Mouse (Mus musculus): ENCODE measurements around the gene Ulk3.

The Ulk3 gene

DNA sequence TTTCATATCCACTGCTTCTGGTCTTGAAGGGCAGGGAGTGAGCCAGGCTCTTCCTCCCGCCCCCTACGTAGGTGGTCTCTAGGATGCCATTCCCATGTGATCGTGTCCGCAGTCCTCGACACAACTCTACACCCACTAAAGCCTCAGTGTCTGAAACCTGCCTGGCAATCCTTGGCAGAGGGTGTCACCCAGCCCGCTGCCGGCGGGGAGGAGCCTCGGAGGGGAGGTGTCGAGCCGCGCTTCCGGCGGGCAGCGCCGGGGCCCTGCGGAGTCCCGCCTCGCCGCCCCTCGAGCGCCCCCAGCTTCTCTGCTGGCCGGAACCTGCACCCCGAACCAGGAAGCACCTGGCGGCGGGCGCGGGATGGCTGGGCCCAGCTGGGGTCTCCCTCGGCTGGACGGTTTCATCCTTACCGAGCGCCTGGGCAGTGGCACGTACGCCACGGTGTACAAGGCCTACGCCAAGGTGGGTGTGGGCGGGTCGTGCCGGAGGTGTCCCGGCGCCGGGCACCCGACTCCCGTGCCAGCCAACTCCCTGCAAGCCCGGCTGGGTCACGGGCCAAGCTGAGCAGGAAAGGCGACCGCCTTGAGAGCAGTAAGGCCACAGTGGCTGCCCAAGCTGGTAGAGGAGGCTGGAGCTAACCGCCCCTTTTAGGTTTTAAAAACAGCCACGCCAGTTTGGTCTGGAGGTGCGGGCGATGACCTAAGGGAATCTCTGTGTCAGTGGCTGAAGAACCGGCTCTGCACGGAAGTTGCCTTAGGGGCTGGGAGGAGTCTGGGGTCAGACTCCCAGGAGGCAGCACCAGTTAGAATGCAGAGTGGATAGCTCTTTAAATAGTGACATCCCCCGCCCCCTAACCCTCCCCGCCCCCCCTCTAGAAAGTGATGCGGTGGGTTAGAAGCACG is at the start of gene Ulk3:
Gene Ulk3 (plus strand): TSS at position 229 of the 903 bp plus-strand sequence.
- in situ Hi-C loops (cut with MboI, MseI): no loop called here

DNA sequence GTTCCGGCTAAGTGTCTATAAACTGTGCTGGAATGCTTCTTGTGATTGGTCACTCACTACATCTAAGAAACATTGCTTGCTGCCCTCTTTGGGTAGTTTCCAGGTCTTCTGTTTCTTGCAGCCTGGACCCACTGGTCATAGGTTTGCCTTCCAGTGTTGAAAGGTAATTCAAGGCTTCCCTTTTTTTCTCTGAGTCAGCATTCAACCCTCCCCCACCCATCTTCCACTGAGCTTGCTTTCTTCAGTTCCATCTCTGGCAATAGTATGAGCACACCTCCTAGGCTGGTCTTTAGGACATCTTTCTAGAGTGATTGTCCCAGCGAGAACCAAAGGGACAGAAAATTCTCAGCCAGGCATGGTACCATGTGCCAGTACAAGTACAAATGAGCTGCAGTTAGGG is 49.7 kb upstream of the Ulk3 start:
- in situ Hi-C loops (cut with MboI, MseI): no loop called here

DNA sequence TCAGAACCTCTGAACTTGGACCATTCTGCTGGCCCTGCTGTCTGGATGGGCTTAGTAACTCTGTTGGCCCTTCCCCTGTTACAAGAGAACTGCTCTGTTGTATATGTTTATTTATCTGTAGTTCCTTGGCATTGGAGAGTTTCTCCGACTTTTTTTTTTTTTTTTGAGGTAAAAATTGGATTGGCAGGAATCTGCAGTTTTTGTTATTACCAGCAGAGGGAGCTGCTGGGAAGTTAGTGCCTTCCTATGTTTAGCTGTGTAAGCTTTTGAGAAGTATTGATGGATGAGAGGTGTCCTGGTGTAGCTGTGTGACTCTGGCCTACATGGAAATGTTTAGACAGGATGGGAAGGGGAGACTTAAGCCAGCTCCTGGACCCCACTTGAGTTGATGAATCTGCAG is 47.9 kb upstream of the Ulk3 start:
- in situ Hi-C loops (cut with MboI, MseI): loop anchor here (5.0 kb wide), 1 partner anchor 101 kb away; no protein-coding TSS in a partner anchor

DNA sequence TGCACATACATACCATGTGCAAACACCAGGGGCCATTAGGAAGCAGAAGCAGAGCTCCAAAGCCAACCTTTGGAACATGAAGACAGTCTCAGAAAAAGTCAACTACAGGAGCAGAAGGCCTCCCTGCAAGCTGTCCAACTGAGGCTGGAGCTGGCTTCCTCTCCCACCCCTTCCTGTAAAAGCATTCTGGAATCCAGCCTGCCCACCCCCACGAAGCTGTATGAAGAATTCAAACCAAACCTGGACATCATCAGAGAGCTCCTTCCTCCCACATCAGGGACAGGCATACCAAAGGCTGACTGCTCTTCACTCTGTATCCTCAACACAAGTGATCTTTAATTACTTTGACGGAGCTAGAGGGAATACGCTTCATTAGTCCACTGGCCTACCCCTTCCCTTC is 45.3 kb upstream of the Ulk3 start:
- in situ Hi-C loops (cut with MboI, MseI): loop anchor here (5.0 kb wide), 1 partner anchor 98 kb away; no protein-coding TSS in a partner anchor

DNA sequence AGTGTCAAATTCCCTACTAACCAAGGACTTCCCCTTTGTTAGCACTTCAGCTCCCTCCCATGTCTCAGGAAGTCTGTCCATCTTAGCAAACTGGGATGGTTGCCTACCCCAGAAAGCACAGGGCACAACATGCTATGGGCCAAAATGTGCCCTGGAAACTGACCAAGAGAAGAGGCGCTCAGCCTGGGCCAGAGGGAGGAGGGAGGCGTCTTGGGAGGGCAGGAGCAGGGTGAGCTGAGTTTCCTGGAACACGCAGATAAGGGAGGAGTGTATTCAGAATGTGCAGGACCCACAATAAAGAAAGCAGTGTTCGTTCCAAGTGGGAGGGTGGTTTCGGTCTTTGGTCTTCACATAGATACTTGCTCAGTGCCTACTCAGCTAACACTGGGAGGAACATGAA is 42.0 kb upstream of the Ulk3 start:
- in situ Hi-C loops (cut with MboI, MseI): no loop called here

DNA sequence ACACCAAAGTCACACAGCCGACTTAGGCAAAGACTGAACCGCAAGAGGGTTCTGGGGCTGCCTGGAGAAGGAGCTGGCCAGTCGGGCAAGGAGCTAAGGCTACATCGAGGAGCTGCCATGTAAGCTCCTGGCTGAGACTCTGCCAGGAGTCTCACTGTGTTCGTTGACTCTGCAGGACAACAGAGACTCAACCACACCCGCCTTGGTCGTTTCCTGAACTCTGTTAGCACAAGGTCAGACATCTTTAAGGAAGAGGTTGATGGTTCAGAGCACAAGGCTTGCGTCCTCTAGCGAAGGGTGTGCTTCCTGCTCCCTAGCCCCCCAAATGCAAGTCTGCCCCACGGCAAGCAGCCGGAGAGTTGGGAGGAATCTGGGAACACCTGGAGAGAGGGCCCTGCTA is 41.4 kb upstream of the Ulk3 start:
- in situ Hi-C loops (cut with MboI, MseI): no loop called here

DNA sequence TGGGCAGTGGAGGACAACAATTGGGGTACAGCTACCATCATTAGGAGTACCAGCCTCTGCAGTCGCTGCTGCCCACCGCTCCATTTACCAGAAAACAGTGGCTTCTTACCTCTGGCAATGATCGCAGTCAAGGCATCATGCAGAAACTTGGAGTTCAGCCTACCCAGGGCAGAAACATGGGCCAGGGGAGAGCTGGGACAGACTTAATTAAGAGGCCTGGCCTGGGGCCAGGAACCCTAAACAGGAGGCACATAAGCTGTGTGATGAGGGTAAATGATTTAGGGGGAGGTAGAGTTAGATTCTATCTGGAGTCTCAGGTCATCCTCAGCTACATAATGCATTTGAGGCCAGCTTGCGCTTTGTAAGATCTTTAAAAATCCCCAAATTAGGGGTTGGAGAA is 40.1 kb upstream of the Ulk3 start:
- in situ Hi-C loops (cut with MboI, MseI): no loop called here

DNA sequence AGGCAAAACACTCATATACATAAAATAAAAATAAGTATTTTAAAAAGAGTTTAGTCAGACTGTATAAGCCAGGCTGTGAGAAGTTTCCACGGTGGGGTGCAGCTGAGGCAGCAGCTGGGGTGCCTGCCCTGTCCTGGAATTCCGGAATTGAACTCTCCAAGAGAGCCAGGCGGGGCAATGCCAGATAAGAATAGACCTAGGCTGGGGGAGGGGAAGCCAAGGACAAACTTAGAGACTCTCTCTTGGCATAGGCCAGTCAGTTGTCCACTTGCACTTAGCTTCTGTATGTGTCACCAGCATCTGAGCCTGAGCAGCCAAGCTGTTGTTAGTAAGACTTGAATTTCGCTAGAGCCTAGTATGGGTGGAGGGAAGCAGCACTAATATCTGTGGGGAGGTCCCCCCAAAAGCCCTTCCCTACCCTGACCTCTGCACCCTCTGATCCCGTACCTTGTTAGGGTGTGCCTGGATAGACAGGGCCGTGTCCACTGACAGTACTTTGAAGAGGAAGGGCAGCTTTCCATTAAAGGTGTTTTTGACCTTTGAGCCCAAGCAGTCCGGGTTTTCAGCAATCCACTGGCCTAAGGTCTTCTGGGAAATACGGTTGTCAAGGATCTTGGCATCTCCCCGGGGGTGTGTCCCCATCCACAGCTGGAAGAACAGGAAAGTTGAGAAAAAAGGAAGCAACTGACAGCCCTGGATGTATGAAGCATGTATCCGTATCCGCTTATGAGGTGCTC is 39.0 kb upstream of the Ulk3 start:
- in situ Hi-C loops (cut with MboI, MseI): no loop called here

DNA sequence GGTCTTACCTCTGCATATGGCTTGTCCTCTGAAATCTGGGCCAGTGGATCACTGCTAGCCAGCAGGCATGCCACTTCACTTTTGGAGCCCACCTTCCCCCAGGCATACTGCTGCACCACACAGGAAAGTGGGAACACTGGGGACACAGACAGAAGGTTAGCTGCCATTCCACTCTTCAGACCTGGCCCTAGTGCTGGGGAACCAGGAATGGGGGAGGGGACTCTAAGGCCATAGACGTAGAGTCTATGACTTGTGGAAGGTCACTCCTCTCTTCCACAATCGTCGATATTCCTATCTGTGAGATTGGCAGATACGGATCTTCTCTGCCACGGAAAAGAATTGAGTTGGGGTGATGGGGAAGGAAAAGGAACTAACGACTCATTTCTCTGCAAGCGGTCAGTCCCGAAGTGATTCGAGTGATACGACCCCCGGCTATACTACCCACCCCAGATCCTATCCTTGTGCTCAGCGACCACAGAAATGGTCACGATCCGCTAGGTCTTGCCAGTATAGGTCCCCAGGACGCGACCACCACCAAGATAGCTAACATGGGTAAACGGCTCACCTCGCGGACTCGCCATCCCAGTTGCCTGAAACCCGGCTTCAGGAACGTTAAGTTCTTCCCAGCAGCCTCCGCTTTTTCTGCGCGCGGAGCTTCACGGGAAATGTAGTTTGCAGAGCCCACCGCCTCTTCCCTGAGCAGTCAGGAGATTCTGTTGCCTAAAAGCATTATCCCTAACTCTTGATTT is 36.9 kb upstream of the Ulk3 start, which contains the start of gene Mpi:
Gene Mpi (minus strand): TSS at position 625 of the 749 bp plus-strand sequence.
- in situ Hi-C loops (cut with MboI, MseI): no loop called here

DNA sequence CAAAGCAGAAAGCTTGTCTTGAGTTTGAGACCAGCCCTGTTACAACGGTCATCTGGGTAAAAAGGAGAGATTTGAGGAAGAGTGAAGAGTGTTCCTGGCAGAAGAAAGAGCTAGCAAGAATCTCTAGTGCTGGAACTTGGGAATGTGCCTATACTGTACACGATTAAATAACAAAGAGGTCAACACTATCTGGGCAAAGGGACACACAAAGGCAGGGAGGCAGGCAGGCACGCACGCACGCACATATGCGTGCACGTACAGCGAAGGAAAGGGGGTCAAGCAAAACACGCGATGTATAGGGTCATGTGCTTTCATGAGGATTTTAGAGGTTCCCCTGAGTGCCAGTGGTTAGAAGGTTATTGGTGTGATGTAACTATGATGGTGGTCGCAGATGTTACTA is 36.1 kb upstream of the Ulk3 start:
- in situ Hi-C loops (cut with MboI, MseI): no loop called here

DNA sequence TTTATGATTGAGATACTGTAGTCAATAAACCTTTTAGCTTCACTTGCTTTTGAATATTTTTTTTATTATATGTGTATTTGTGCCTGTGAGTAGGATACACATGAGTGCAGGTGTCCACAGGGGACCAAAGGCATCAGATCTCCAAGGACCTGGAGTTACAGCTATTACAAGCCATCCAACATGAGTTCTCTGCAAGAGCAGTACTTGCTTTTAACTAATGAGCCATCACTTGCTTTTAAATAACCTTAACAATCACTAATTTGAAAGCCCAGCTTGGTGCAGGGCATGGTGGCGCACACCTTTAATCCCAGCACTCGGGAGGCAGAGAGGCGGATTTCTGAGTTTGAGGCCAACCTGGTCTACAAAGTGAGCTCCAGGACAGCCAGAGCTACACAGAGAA is 34.5 kb upstream of the Ulk3 start:
- in situ Hi-C loops (cut with MboI, MseI): no loop called here

DNA sequence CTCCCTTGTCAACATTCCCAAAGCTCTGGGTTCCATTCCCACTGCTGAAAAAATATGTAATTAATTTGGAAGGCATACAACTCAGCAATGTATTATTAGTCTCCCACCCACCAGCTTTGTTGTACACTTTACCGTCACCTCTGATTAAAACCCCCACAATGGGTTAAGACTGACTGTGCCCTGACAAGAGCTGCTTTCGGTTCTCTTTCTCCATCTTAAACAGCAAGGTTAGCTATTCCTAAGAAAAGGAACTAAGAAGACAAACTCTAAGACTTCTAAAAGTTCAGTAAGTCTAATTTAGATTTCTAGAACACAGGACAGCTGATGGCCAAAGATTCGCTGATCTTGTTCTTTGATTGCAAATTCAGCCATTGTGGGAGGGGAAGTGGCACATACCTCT is 32.0 kb upstream of the Ulk3 start:
- in situ Hi-C loops (cut with MboI, MseI): no loop called here

DNA sequence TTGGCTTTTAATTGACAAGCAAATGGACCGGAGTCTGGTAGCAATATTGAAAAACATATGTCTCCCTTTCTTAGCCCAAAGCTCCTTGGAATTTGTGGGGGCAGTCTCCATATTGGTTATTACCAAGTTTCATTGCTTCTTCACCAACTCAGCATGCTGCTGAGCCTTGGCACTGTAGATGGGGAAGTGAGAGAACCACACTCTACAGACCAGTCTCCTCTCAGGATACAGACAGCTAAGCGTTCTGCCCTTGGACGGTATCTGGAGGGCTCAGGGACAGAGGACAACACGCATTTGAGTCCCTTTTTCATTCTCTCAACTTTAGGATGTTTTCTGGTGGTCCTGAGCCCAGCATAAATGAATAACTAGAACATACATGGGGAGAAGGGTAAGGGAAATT is 30.6 kb upstream of the Ulk3 start:
- in situ Hi-C loops (cut with MboI, MseI): no loop called here

DNA sequence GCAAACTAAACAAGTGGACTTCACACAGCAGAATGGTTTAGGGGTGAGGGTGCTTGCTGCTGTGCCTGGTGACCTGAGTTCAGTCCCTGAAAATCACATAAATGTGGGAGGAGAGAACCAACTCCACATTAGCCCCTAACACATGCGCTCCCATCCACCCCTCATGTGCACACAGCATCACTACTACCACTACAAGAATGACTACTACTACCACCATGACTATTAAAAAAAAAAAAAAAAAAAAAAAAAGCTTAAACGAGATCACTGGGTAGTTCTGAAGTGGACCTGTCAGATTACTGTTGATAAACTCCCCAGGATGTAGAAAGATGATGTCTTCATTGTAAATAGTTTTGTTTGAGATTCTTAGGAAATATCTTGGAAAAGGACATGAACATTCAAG is 29.7 kb upstream of the Ulk3 start:
- in situ Hi-C loops (cut with MboI, MseI): no loop called here

DNA sequence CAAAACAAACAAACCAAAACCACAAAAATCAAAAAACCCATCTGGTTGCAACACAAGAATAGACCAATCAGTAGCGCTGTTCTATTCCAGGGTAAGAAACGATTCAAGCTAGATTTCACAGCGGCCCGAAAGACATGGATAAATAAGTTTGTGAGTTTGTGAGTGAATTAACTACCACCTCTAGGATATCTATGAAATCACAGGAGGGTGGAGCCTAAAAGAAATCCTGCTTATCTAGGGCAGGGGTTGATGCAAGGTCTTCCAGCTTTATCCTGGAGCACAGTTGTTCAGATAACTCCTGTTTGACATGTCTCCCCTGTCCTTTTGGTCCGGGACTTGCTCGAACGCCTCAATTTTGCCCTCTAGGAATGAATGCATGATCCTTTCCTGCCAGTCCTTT is 29.0 kb upstream of the Ulk3 start:
- in situ Hi-C loops (cut with MboI, MseI): no loop called here

DNA sequence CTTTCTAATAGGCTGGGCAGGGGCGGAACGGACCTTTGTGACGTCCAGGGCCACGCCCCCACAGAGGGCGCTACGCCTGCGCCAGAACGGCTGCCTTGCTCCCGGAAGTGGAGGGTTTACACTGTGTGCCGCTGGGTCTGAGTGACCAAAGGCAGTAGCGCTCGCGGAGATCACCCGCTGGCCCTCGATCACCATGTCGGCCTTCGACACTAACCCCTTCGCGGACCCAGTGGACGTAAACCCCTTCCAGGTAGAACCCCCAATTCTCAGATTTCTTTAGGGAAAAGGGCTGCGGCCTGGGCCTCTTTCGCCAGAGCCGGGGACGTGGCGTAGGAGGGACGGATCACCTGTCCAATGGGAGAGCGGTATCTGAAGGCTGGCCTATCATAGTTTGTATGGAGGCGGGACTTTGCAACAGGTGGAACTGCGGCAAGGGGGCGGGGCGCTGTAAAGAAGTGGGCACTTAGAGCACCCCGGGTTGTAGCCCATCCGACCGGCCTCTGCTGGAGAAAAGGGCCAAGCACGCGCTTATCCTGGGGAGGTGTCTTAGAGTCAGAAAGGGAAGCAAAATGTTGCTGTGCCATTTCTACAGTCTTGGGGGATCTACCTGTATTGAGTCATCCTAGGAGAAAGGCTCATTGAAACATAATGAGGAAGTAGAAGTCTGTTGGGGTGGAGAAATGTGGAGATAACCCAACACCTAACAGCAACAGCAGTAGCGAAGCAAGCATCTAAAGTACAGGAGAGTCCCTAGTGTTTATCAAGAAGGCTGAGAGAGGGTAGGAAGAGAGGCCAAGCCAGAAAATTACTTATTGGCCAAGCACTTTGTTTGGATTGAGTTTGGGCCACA is 28.2 kb upstream of the Ulk3 start, which contains the start of gene Scamp2:
Gene Scamp2 (plus strand): TSS at position 83 of the 850 bp plus-strand sequence.
- in situ Hi-C loops (cut with MboI, MseI): no loop called here

DNA sequence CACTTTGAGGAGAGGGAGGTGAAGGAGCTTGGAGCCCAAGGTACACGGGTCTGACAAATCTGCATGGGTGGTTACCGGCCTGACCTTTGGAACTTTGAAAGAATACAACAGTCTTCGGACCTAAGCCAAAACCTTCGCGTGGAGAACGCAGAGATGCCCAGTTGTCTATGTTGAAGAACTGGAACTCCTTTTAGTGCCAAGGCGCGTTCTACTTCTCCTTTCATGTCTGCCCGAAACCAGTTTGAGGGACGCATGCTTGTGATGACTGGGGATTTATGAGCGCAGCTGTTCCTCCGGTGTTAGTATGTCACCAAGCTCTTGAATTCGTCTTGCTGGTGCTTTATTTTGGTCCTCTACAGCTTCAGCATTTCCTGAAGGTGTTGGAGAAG is 27.5 kb upstream of the Ulk3 start:
- in situ Hi-C loops (cut with MboI, MseI): no loop called here

DNA sequence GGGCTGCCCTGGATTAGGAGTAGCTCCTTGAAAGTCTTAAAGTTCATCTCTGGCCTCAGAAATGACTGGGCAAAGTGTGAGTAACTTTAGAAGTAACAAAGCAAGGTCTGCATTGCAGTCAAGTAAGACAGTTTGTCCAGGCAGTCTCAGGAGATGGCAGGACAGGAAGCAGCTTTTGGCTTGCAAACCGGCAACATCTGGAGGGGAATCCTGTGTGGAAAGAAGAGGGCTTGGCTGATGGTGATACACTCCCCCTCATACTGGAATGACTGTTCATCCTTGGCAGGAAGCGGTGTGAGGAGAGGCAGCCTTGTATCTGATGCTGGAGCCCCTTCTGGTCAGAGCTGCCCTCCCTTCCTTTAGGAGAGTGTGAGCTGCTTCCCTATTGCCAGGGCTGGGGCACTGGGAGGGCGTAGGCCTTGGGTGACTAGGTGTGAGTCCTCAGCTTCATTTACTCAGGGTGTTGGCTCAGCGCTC is 26.3 kb upstream of the Ulk3 start:
- in situ Hi-C loops (cut with MboI, MseI): no loop called here

DNA sequence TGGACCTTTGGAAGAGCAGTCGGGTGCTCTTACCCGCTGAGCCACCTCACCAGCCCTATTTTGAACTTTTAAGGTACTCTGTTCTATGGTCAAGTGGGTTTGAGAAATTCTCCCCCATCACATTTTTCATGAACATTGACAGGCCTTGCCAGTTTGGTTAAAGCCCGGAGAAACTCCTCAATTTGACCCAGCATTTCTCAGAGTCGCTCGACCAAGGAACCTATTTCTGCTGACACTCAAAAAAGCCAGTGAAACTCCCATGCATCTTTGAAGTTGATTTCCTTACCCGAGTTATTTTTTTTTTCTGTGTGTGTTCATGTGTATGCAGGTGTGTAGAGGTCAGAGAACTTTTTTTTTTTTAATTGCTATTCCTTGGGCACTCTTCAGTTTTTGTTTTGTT is 24.6 kb upstream of the Ulk3 start:
- in situ Hi-C loops (cut with MboI, MseI): no loop called here

DNA sequence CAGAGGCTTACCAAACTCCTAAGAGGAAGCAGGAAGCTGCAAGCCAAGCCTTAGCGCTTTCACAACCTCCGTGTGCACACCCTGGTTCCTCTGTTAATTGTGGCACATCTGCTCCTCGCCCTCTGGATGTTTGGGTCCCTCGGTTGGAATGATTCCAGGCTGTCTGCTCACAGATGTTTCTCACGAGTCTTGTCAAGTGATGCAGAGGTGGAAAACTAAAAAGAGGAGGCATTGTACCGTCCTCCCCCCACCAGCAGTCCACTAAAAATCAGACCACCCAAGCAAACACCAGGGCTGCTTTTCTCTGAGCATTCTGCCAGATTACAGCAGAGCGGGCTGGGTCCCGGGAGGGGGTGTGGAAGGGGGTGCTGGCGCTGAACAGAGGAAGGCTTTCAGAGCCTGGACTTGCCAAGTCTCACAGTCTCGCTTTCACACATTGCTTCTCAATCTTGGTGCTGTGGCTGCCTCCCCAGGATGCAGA is 23.5 kb upstream of the Ulk3 start:
- in situ Hi-C loops (cut with MboI, MseI): no loop called here

DNA sequence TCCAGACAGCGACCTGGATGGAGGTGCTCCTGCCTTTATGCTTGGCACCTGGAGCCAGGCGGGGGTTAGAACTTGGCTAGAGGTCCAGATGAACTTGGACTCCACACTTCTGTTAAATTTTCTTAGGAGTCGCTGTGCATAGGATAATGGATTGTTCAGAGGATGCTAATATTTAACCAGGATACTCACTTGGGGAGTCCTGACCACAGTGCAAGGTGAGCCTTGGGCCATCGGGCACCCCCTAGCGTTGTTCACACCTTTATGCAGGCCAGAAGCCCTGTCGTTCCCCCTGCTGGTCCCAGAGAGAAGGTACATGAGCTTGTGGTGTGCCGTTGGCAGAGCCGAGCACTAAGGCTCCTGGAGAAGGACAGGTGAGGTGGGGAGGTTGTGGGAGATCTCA is 22.4 kb upstream of the Ulk3 start:
- in situ Hi-C loops (cut with MboI, MseI): no loop called here

Measured in T-helper 2 cell (primary cell).